Mouse (Mus musculus) kidney, postnatal 0 days (tissue): Measurements from ENCODE around the gene Eipr1. TPM values are rescaled to one million over a fixed set of nuclear protein-coding genes. Genes with fewer than 3 reads are reported as not detected.

Source experiments
- ATAC-seq: fragments of 200-750 bp; cut with Nextera tagmentation; replicated peaks from 2 replicates; pipeline ENCODE4 v1.8.0; 2017; ENCODE audit warnings: low read depth, moderate number of reproducible peaks, moderate TSS enrichment, moderate library complexity; ENCODE audit not compliant: low FRiP score
- DNase-seq: peaks from one replicate; pipeline ENCODE4 v3.0.0-alpha.2; 2016; ENCODE audit warnings: low spot score
- H3K27ac ChIP-seq: fragments of 300-500 bp; sonication (generic); 2 replicates; pipeline ENCODE4 v1.5.1; 2014; ENCODE audit warnings: mild to moderate bottlenecking
- H3K27me3 ChIP-seq: fragments of 300-500 bp; sonication (generic); 2 replicates; pipeline ENCODE4 v1.6.1; 2014; ENCODE audit warnings: low read length, mixed read lengths; ENCODE audit not compliant: insufficient read depth
- H3K36me3 ChIP-seq: fragments of 300-500 bp; sonication (generic); 2 replicates; pipeline ENCODE4 v1.6.1; 2014; ENCODE audit warnings: low read length, mixed read lengths; ENCODE audit not compliant: insufficient read depth
- H3K4me1 ChIP-seq: fragments of 300-500 bp; sonication (generic); replicated peaks from 2 replicates; pipeline ENCODE4 v1.6.1; 2014; ENCODE audit warnings: antibody characterized with exemption, low read length, mixed read lengths; ENCODE audit not compliant: insufficient read depth
- H3K4me2 ChIP-seq: fragments of 300-500 bp; sonication (generic); 2 replicates; pipeline ENCODE4 v1.6.1; 2014; ENCODE audit warnings: mild to moderate bottlenecking, low read length, moderate library complexity, mixed read lengths
- H3K4me3 ChIP-seq: fragments of 300-500 bp; sonication (generic); replicated peaks from 2 replicates; pipeline ENCODE4 v1.5.1; 2014; ENCODE audit warnings: low read depth, low read length
- H3K9ac ChIP-seq: fragments of 300-500 bp; sonication (generic); 2 replicates; pipeline ENCODE4 v1.6.1; 2014; ENCODE audit warnings: low read depth, low read length
- H3K9me3 ChIP-seq: fragments of 300-500 bp; sonication (generic); replicated peaks from 2 replicates; pipeline ENCODE4 v1.6.1; 2016; ENCODE audit warnings: low read length, inconsistent platforms, mixed read lengths
- CTCF ChIP-seq: IDR thresholded peaks from 2 replicates; pipeline ENCODE4 v1.5.1; 2016; ENCODE audit warnings: antibody characterized with exemption, low read depth, mild to moderate bottlenecking, moderate library complexity
- WGBS: fragments of 180-500 bp; shearing (Covaris S2); extraction: QIAGEN DNeasy Blood & Tissue Kit; methylation state at CpG from one replicate; pipeline ENCODE4 v1.1.7; 2014; 5-methylcytosine and 5-hydroxymethylcytosine counted together
- polyA plus RNA-seq: library from polyadenylated mRNA; unstranded; fragments of >200 nt; fragmentation: Nextera tagmentation; extraction: Ambion mirVana; gene quantifications from 2 replicates; pipeline ENCODE4 v1.2.1, GENCODE M21; 2015

Eipr1 gene
- polyA plus RNA-seq, 1 experiment from 2014 or later = 35.3 TPM

DNA sequence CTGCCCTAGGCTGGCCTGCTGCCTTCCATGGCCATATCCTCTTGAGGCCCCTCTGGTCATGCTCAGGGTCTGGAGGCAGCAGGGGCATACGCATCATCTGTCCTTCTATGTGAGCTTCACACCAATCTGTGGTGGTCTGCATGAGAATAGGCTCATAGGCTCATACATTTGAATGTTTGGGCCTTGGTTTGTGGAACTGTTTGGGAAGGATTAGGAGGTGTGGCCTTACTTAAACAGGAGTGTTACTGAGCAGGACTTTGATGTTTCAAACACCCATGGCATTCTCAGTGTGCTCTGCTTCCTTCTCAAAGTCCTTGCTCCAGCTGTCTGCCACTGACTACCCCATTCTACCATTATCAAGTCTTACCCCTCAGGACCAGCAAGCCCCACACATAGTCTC is 17.3 kb upstream of the Eipr1 start:
- Histone ChIP-seq H3K4me3 (no peak overlapping the region), H3K4me1 (no peaks in the 10 kb centered on the region), H3K9me3 (no peaks in the 10 kb centered on the region), H3K27ac (no peak overlapping the region), H3K9ac (no peak overlapping the region), H3K4me2 (no peak overlapping the region), H3K36me3 (peaks cover 41% of the 10 kb centered on the region), H3K27me3 (no peaks in the 10 kb centered on the region)
- 100% methylated on average over 1 of the region's 1 CpGs for WGBS
- DNase-seq = no peak
- TF ChIP-seq CTCF = no peak
- no peak for ATAC-seq

GRCm38 (mm10) chr12:28735293-28735692 is 16.3 kb upstream of the Eipr1 start:
- WGBS = 87% methylated on average over 3 of the region's 3 CpGs

GRCm38 (mm10) chr12:28743328-28743727 is 8.3 kb upstream of the Eipr1 start:
- no peak overlapping the region for H3K27ac ChIP-seq
- 82% methylated on average over 3 of the region's 3 CpGs for WGBS
- no peaks in the 10 kb centered on the region for H3K4me1 ChIP-seq
- DNase-seq (no peak), ATAC-seq (no peak)
- no peak overlapping the region for H3K4me3 ChIP-seq
- no peaks in the 10 kb centered on the region for H3K27me3 ChIP-seq
- H3K4me2 ChIP-seq = no peak overlapping the region
- H3K9ac ChIP-seq = no peak overlapping the region
- TF ChIP-seq CTCF = no peak
- H3K36me3 ChIP-seq = peaks cover 6% of the 10 kb centered on the region; the same call in 1 of the 2 replicates
- H3K9me3 ChIP-seq = no peaks in the 10 kb centered on the region

More at GRCm38 (mm10) chr12:28735293-28735692, 16.3 kb upstream of the Eipr1 start:
- Histone ChIP-seq H3K4me2 (no peak overlapping the region), H3K4me3 (no peak overlapping the region), H3K27ac (no peak overlapping the region), H3K4me1 (no peaks in the 10 kb centered on the region), H3K9ac (no peak overlapping the region), H3K36me3 (peaks cover 36% of the 10 kb centered on the region), H3K27me3 (no peaks in the 10 kb centered on the region), H3K9me3 (no peaks in the 10 kb centered on the region)
- no peak for TF ChIP-seq CTCF
- ATAC-seq (no peak), DNase-seq (no peak)

GRCm38 (mm10) chr12:28750021-28750633 is 1.5 kb upstream of the Eipr1 start, which contains the start of gene Trappc12:
Gene Trappc12, minus strand, starts transcription at chr12:28750472.
- peak within 1 kb of the TSS; percentile 77 for H3K27ac ChIP-seq
- H3K4me2 ChIP-seq = peak within 1 kb of the TSS; percentile 99
- peaks cover 6% of the 10 kb centered on the region; the same call in 1 of the 2 replicates for H3K36me3 ChIP-seq
- DNase-seq (peak; percentile 96), ATAC-seq (peak; percentile 91)
- peak within 1 kb of the TSS; percentile 88 for H3K4me3 ChIP-seq
- no peaks in the 10 kb centered on the region for H3K9me3 ChIP-seq
- no peaks in the 10 kb centered on the region for H3K27me3 ChIP-seq
- WGBS = under 1% methylated on average over 41 of the region's 41 CpGs
- TF ChIP-seq CTCF = no peak
- H3K4me1 ChIP-seq = peaks cover 8% of the 10 kb centered on the region
- H3K9ac ChIP-seq = peak within 1 kb of the TSS; percentile 83

GRCm38 (mm10) chr12:28750876-28751275 is 727 bp upstream of the Eipr1 start:
- H3K27ac ChIP-seq = 0 out of 2 replicates have a peak overlapping the region, but pooled peaks have one; percentile 62
- no peak for DNase-seq
- H3K9me3 ChIP-seq = no peaks in the 10 kb centered on the region
- H3K27me3 ChIP-seq = no peaks in the 10 kb centered on the region
- WGBS = 95% methylated on average over 5 of the region's 5 CpGs
- no peak overlapping the region for H3K9ac ChIP-seq
- peaks cover 8% of the 10 kb centered on the region for H3K4me1 ChIP-seq
- no peak for ATAC-seq
- H3K36me3 ChIP-seq = 0 out of 2 replicates have a peak, but pooled peaks cover 6% of the 10 kb centered on the region
- no peak overlapping the region for H3K4me3 ChIP-seq
- TF ChIP-seq CTCF = no peak
- H3K4me2 ChIP-seq = peak overlapping the region; percentile 89

GRCm38 (mm10) chr12:28756019-28756418 is 4.4 kb downstream of the Eipr1 start:
- WGBS = 50% methylated on average over 4 of the region's 4 CpGs
- Histone ChIP-seq H3K4me2 (no peak overlapping the region), H3K9me3 (no peaks in the 10 kb centered on the region), H3K36me3 (no peaks in the 10 kb centered on the region), H3K4me1 (0 out of 2 replicates have a peak, but pooled peaks cover 2% of the 10 kb centered on the region), H3K27ac (peak overlapping the region; percentile 57), H3K4me3 (no peak overlapping the region), H3K9ac (no peak overlapping the region), H3K27me3 (no peaks in the 10 kb centered on the region)
- TF ChIP-seq CTCF = no peak
- ATAC-seq (peak; percentile 49), DNase-seq (no peak)
